7 mouse cellular contexts compared by ENCODE assay signal in the genomic region with DNA sequence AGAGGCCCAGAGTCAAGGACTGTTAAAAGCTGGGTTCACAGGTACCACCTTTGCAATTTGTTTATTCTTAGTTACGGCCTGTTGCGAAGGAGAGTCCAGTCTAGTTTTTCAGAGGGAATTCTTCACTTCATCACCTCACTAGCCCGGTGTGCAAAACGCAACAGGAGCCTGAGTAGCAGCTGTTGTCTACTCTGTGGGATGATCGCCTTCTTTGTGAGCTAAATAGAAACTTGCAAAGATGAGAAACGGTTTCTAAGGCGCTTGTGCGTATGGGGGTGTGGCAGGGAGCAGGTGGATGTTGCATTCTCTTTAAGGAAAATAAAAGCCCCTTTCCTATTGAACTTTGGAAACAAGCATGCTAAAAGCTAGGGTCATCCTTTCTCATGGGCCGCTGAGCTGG. TPM values are rescaled to one million over a fixed set of nuclear protein-coding genes. Genes with fewer than 3 reads are reported as not detected.
DNase-seq lines count a peak whose midpoint lies in the region; ATAC-seq lines count a peak whose summit lies in the region.

No protein-coding gene starts in this region.

- H3K9ac ChIP-seq in lung, embryonic 16.5 days (ENCODE audit: low read length) = no peak overlapping the region
- H3K9ac ChIP-seq in forebrain, embryonic 12.5 days = peak overlapping the region; percentile 79; the same call in 1 of the 2 replicates
- no peak overlapping the region for H3K9ac ChIP-seq in stomach, embryonic 16.5 days (ENCODE audit: low read length)

- WGBS in lung, embryonic 16.5 days = 63% methylated on average over 9 of the region's 9 CpGs
- 42% methylated on average over 9 of the region's 9 CpGs for WGBS in forebrain, embryonic 12.5 days
- WGBS in limb, embryonic 10.5 days = 56% methylated on average over 9 of the region's 9 CpGs
- 64% methylated on average over 9 of the region's 9 CpGs for WGBS in stomach, embryonic 16.5 days

- H3K4me2 ChIP-seq in lung, embryonic 16.5 days (ENCODE audit: low read depth, low read length) = peak overlapping the region; percentile 75
- peak overlapping the region; percentile 96 for H3K4me2 ChIP-seq in forebrain, embryonic 12.5 days
- peak overlapping the region; percentile 96; the same call in 1 of the 2 replicates for H3K4me2 ChIP-seq in stomach, embryonic 16.5 days (ENCODE audit: low read depth, low read length)

- DNase-seq in lung, postnatal 36 days = no peak
- DNase-seq in limb, embryonic 10.5 days (ENCODE audit: low spot score) = no peak
- DNase-seq in thymus, postnatal 36 days = no peak
- no peak for DNase-seq in gastrocnemius, adult 18-20 months (ENCODE audit: low spot score)

- no peak for ATAC-seq in lung, embryonic 16.5 days (ENCODE audit: low read depth)
- ATAC-seq in forebrain, embryonic 12.5 days (ENCODE audit: low FRiP score) = no peak
- no peak for ATAC-seq in stomach, embryonic 16.5 days (ENCODE audit: insufficient read depth, low FRiP score)

- H3K9me3 ChIP-seq in lung, embryonic 16.5 days (ENCODE audit: control insufficient read depth, low read length) = no peaks in the 10 kb centered on the region
- no peaks in the 10 kb centered on the region for H3K9me3 ChIP-seq in forebrain, embryonic 12.5 days
- no peaks in the 10 kb centered on the region for H3K9me3 ChIP-seq in limb, embryonic 10.5 days (replicated peaks)
- 0 out of 2 replicates have a peak, but pooled peaks cover 3% of the 10 kb centered on the region for H3K9me3 ChIP-seq in stomach, embryonic 16.5 days (replicated peaks; ENCODE audit: control insufficient read depth, low read length)

- H3K27me3 ChIP-seq in lung, embryonic 16.5 days (ENCODE audit: control insufficient read depth, insufficient read depth, low read depth, low read length) = peaks cover 22% of the 10 kb centered on the region
- peaks cover 31% of the 10 kb centered on the region for H3K27me3 ChIP-seq in forebrain, embryonic 12.5 days
- H3K27me3 ChIP-seq in limb, embryonic 10.5 days (ENCODE audit: low read depth, poor library complexity, severe bottlenecking) = peaks cover 58% of the 10 kb centered on the region
- peaks cover 17% of the 10 kb centered on the region for H3K27me3 ChIP-seq in stomach, embryonic 16.5 days (ENCODE audit: control insufficient read depth, insufficient read depth, low read length)

- H3K27ac ChIP-seq in lung, embryonic 16.5 days (ENCODE audit: low read length) = no peak overlapping the region
- no peak overlapping the region for H3K27ac ChIP-seq in forebrain, embryonic 12.5 days
- H3K27ac ChIP-seq in limb, embryonic 10.5 days = no peak overlapping the region
- no peak overlapping the region for H3K27ac ChIP-seq in stomach, embryonic 16.5 days (ENCODE audit: low read length)

- H3K36me3 ChIP-seq in lung, embryonic 16.5 days (ENCODE audit: control insufficient read depth, insufficient read depth, low read length) = no peaks in the 10 kb centered on the region
- 0 out of 2 replicates have a peak, but pooled peaks cover 4% of the 10 kb centered on the region for H3K36me3 ChIP-seq in forebrain, embryonic 12.5 days (replicated peaks)
- no peaks in the 10 kb centered on the region for H3K36me3 ChIP-seq in limb, embryonic 10.5 days
- no peaks in the 10 kb centered on the region for H3K36me3 ChIP-seq in stomach, embryonic 16.5 days (ENCODE audit: control insufficient read depth, insufficient read depth, low read length)

- peak overlapping the region; percentile 64; the same call in 1 of the 2 replicates for H3K4me3 ChIP-seq in lung, embryonic 16.5 days (ENCODE audit: low read length)
- H3K4me3 ChIP-seq in forebrain, embryonic 12.5 days (replicated peaks) = peak overlapping the region; percentile 81
- peak overlapping the region; percentile 78; the same call in 1 of the 2 replicates for H3K4me3 ChIP-seq in limb, embryonic 10.5 days
- peak overlapping the region; percentile 63 for H3K4me3 ChIP-seq in stomach, embryonic 16.5 days (replicated peaks; ENCODE audit: low read length)

- peaks cover 3% of the 10 kb centered on the region for H3K4me1 ChIP-seq in lung, embryonic 16.5 days (replicated peaks; ENCODE audit: control insufficient read depth, insufficient read depth, low read length)
- H3K4me1 ChIP-seq in forebrain, embryonic 12.5 days = peaks cover 20% of the 10 kb centered on the region
- H3K4me1 ChIP-seq in limb, embryonic 10.5 days = peaks cover 18% of the 10 kb centered on the region
- 0 out of 2 replicates have a peak, but pooled peaks cover 5% of the 10 kb centered on the region for H3K4me1 ChIP-seq in stomach, embryonic 16.5 days (ENCODE audit: control insufficient read depth, insufficient read depth, low read length)

RNA-seq across cellular contexts. Expression of a gene that starts 1.2 kb away (rescaled TPM):
- polyA plus RNA-seq in lung, embryonic 16.5 days (2015; fragmentation: Nextera tagmentation; extraction: Ambion mirVana) = 1.8 and 2.1 TPM in 2 replicates
- polyA plus RNA-seq in forebrain, embryonic 12.5 days (2016; fragmentation: Nextera tagmentation; extraction: Ambion mirVana) = 4.7 and 4.8 TPM in 2 replicates
- polyA plus RNA-seq in limb, embryonic 10.5 days (2016; fragmentation: Nextera tagmentation; extraction: Ambion mirVana) = 1.1 and 1.2 TPM in 2 replicates
- polyA plus RNA-seq in stomach, embryonic 16.5 days (2015; fragmentation: Nextera tagmentation; extraction: Ambion mirVana) = 3.5 and 4.7 TPM in 2 replicates
- 1 to 10 TPM in 1 of 2 experiments, under 1 TPM in 1; 0.48 to 1.2 TPM for total RNA-seq in gastrocnemius, adult 18-20 months (2021)
